Mouse (Mus musculus): ENCODE data around the gene Cyth1.

Gene Cyth1

GRCm38 (mm10) chr11:118164566-118164965 lies 83.8 kb downstream of the Cyth1 start:
- in situ Hi-C loops (cut with MboI; ENCODE audit: unreplicated experiment in 2 of 2) = no loop called here

GRCm38 (mm10) chr11:118162245-118162644 lies 86.1 kb downstream of the Cyth1 start:
- in situ Hi-C loops (cut with MboI; ENCODE audit: unreplicated experiment in 2 of 2) = no loop called here

GRCm38 (mm10) chr11:118161240-118161639 lies 87.2 kb downstream of the Cyth1 start:
- in situ Hi-C loops (cut with MboI; ENCODE audit: unreplicated experiment in 2 of 2) = no loop called here

GRCm38 (mm10) chr11:118160763-118161162 lies 87.6 kb downstream of the Cyth1 start:
- in situ Hi-C loops (cut with MboI; ENCODE audit: unreplicated experiment in 2 of 2) = no loop called here

GRCm38 (mm10) chr11:118158753-118159152 lies 89.6 kb downstream of the Cyth1 start:
- in situ Hi-C loops (cut with MboI; ENCODE audit: unreplicated experiment in 2 of 2) = loop anchor here in 1 of 2 experiments (5.0 kb wide), 1 partner anchor 59 kb away; no protein-coding TSS in a partner anchor

- in situ Hi-C loops (cut with MboI; ENCODE audit: unreplicated experiment in 2 of 2) = loop anchor here in 1 of 2 experiments (5.0 kb wide), 1 partner anchor 61 kb away; no protein-coding TSS in a partner anchor
These were observed 91.8 kb downstream of the Cyth1 start for GRCm38 (mm10) chr11:118156480-118157060.

GRCm38 (mm10) chr11:118152964-118153363 lies 95.4 kb downstream of the Cyth1 start:
- in situ Hi-C loops (cut with MboI; ENCODE audit: unreplicated experiment in 2 of 2) = no loop called here

GRCm38 (mm10) chr11:118151423-118152180 lies 96.8 kb downstream of the Cyth1 start:
- in situ Hi-C loops (cut with MboI; ENCODE audit: unreplicated experiment in 2 of 2) = no loop called here

GRCm38 (mm10) chr11:118150115-118150701 lies 98.2 kb downstream of the Cyth1 start:
- in situ Hi-C loops (cut with MboI; ENCODE audit: unreplicated experiment in 2 of 2) = no loop called here

GRCm38 (mm10) chr11:118147877-118148637 lies 100.3 kb downstream of the Cyth1 start:
- in situ Hi-C loops (cut with MboI; ENCODE audit: unreplicated experiment in 2 of 2) = no loop called here

- in situ Hi-C loops (cut with MboI; ENCODE audit: unreplicated experiment in 2 of 2) = no loop called here
These were observed 101.9 kb downstream of the Cyth1 start for GRCm38 (mm10) chr11:118146446-118146845.

- in situ Hi-C loops (cut with MboI; ENCODE audit: unreplicated experiment in 2 of 2) = no loop called here
These were observed 102.5 kb downstream of the Cyth1 start for GRCm38 (mm10) chr11:118145771-118146351.

- in situ Hi-C loops (cut with MboI; ENCODE audit: unreplicated experiment in 2 of 2) = no loop called here
These were observed 103.3 kb downstream of the Cyth1 start for GRCm38 (mm10) chr11:118145092-118145491.

GRCm38 (mm10) chr11:118143731-118144130 lies 104.7 kb downstream of the Cyth1 start:
- in situ Hi-C loops (cut with MboI; ENCODE audit: unreplicated experiment in 2 of 2) = no loop called here

- in situ Hi-C loops (cut with MboI; ENCODE audit: unreplicated experiment in 2 of 2) = no loop called here
These were observed 105.7 kb downstream of the Cyth1 start for GRCm38 (mm10) chr11:118142547-118143165.

GRCm38 (mm10) chr11:118140771-118141565 lies 107.4 kb downstream of the Cyth1 start:
- in situ Hi-C loops (cut with MboI; ENCODE audit: unreplicated experiment in 2 of 2) = no loop called here

GRCm38 (mm10) chr11:118138347-118138746 lies 110.0 kb downstream of the Cyth1 start:
- in situ Hi-C loops (cut with MboI; ENCODE audit: unreplicated experiment in 2 of 2) = no loop called here

- in situ Hi-C loops (cut with MboI; ENCODE audit: unreplicated experiment in 2 of 2) = no loop called here
These were observed 112.2 kb downstream of the Cyth1 start for GRCm38 (mm10) chr11:118136172-118136632.

- in situ Hi-C loops (cut with MboI; ENCODE audit: unreplicated experiment in 2 of 2) = no loop called here
These were observed 113.1 kb downstream of the Cyth1 start for GRCm38 (mm10) chr11:118135271-118135670.
